Mouse (Mus musculus) cerebellum, postnatal 14 days (tissue): ENCODE measurements at regions not wholly inside any gene's neighbourhood (a gene's known extent, or its start where the extent isn't known, plus 50 kb on each side); places are given as distances from the start of the nearest gene placed in this dataset.
A peak's percentile ranks its signal among the peaks of the same experiment; 100 is the strongest.
"Not testable (repeated sequence)": the region's sequence is repeated elsewhere in the genome, so short reads cannot be mapped to it uniquely, and the experiment has no call there.

ENCODE experiments used
- DNase-seq, 2 experiments: peaks; one replicate each; pipeline ENCODE4 v3.0.0; 2021; ENCODE audit warnings: mixed read lengths in 2 of 2

- DNase-seq: no peak
These were observed 247.3 kb downstream of the Fgf9 start for GRCm38 (mm10) chr14:58317640-58318039.

GRCm38 (mm10) chr14:58317231-58317630, 246.9 kb downstream of the Fgf9 start:
- DNase-seq: no peak

- peak in 1 of 2 experiments; percentile 15 for DNase-seq
These were observed 237.3 kb downstream of the Fgf9 start for GRCm38 (mm10) chr14:58307695-58308094.

GRCm38 (mm10) chr14:58306832-58307521, 236.6 kb downstream of the Fgf9 start:
- no peak for DNase-seq

- DNase-seq: no peak
These were observed 230.1 kb downstream of the Fgf9 start for GRCm38 (mm10) chr14:58300411-58300887.

- no peak for DNase-seq
These were observed 215.7 kb downstream of the Fgf9 start for GRCm38 (mm10) chr14:58286007-58286525.

GRCm38 (mm10) chr14:58282708-58283290, 212.5 kb downstream of the Fgf9 start:
- DNase-seq: peak; percentile 38 to 45

GRCm38 (mm10) chr14:58282264-58282663, 211.9 kb downstream of the Fgf9 start:
- no peak for DNase-seq

- not testable (repeated sequence) for DNase-seq
These were observed 204.1 kb downstream of the Fgf9 start for GRCm38 (mm10) chr14:58274440-58274839.

- DNase-seq: no peak
These were observed 203.5 kb downstream of the Fgf9 start for GRCm38 (mm10) chr14:58273693-58274419.

GRCm38 (mm10) chr14:58265373-58265772, 195.0 kb downstream of the Fgf9 start:
- no peak for DNase-seq

- DNase-seq: no peak
These were observed 194.1 kb downstream of the Fgf9 start for GRCm38 (mm10) chr14:58264401-58264800.

GRCm38 (mm10) chr14:58253369-58253968, 183.1 kb downstream of the Fgf9 start:
- peak; percentile 60 to 70 for DNase-seq

- DNase-seq: no peak
These were observed 155.5 kb downstream of the Fgf9 start for GRCm38 (mm10) chr14:58225869-58226268.

- no peak for DNase-seq
These were observed 154.1 kb downstream of the Fgf9 start for GRCm38 (mm10) chr14:58224419-58224818.

- DNase-seq: no peak
These were observed 138.1 kb downstream of the Fgf9 start for GRCm38 (mm10) chr14:58208401-58208800.

- DNase-seq: no peak
These were observed 132.4 kb downstream of the Fgf9 start for GRCm38 (mm10) chr14:58202607-58203295.

GRCm38 (mm10) chr14:58189948-58190347, 119.6 kb downstream of the Fgf9 start:
- DNase-seq: no peak

GRCm38 (mm10) chr14:58182869-58183268, 112.5 kb downstream of the Fgf9 start:
- DNase-seq: no peak

- no peak for DNase-seq
These were observed 110.4 kb downstream of the Fgf9 start for GRCm38 (mm10) chr14:58180724-58181123.

- DNase-seq: no peak
These were observed 105.5 kb downstream of the Fgf9 start for GRCm38 (mm10) chr14:58175651-58176363.

- no peak for DNase-seq
These were observed 104.2 kb downstream of the Fgf9 start for GRCm38 (mm10) chr14:58174512-58174911.
